Mouse (Mus musculus): ENCODE data around the gene Cfdp1. TPM values are rescaled to one million over a fixed set of nuclear protein-coding genes. Genes with fewer than 3 reads are reported as not detected.
A peak's percentile ranks its signal among the peaks of the same experiment; 100 is the strongest.

Gene Cfdp1
- polyA plus RNA-seq, 1 experiment from 2014 or later = 260 TPM

DNA sequence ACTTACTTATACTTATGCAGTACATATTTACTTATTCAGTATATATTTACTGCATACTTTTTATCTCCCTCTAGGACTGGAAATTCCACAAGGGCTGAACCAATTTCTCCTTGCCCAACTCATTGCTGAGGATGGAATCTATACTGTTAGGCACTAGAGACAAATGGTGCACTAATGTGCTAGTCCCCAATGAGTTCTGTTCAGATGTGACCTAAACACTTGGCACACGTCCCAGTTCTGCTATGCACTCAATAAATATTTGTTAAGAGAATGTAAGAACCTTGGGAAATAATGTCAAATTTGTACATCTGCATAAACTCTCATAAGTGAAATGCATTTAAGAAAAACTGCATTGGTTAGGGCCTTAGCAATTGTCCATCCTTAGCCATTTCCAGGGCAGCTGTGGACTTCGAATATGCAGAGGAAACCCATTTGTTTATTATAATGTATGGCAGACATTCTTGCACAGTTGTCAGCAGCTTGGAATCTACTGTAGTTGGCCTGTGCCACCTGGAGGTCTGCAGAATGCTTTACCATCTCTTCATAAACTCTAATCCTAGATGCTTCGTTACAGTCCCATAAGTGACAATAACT is 60.7 kb downstream of the Cfdp1 start:
- no peak overlapping the region; the same call in 1 of the 2 replicates for H3K27ac ChIP-seq
- no peak overlapping the region for H3K4me3 ChIP-seq
- H3K9ac ChIP-seq = no peak overlapping the region
- no peaks in the 10 kb centered on the region for H3K9me3 ChIP-seq
- H3K4me2 ChIP-seq = no peak overlapping the region
- H3K36me3 ChIP-seq = peaks cover 23% of the 10 kb centered on the region
- ATAC-seq (ENCODE audit: insufficient number of reproducible peaks, insufficient read depth, low FRiP score, low TSS enrichment, low read depth) = no peak
- H3K27me3 ChIP-seq = no peaks in the 10 kb centered on the region
- H3K4me1 ChIP-seq = peaks cover 12% of the 10 kb centered on the region
- WGBS = 80% methylated on average over 3 of the region's 3 CpGs

DNA sequence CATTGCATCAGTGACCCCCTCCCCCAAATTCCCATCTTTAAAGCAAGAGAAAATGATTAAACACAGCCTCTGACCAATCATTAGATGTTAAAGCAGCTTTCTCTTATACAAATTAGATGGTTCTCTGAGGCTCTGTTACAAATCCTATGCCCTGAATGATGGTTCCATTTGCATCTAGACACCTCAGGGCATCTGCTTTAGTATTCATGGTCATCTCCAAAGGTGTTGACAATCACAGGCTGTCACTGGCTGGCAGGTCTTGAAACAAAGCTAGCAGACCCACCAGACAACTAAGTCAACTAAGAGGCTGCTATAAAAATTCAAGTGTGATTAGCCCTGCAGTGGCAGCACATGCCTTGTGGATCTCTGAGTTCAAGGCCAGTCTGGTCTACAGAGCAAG is 64.5 kb downstream of the Cfdp1 start:
- H3K9ac ChIP-seq = no peak overlapping the region

DNA sequence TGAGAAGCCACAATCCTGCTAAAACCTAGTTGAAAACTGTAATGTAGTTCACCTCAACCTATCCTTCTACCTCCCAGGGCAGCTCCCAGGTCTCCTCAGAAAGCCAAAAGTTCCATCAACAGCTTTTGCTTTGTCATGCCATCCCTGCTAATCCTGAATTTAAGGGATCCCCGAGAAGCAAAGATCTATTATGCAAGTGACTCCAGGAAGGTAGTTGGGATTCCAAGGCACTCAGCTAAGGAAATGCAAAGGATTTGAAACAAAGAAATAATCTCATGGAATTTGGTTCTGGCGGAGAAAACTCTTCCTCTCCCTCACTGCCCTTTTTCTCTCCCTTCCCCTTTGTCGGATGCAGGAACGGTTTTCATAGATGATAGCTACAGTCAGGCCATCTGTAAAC is 64.9 kb downstream of the Cfdp1 start:
- whole genome bisulfite sequencing = 37% methylated on average over 4 of the region's 4 CpGs
- ATAC-seq (ENCODE audit: insufficient number of reproducible peaks, insufficient read depth, low FRiP score, low TSS enrichment, low read depth) = no peak
- H3K4me1 ChIP-seq = peaks cover 32% of the 10 kb centered on the region
- H3K4me2 ChIP-seq = no peak overlapping the region
- no peak overlapping the region for H3K4me3 ChIP-seq
- H3K9ac ChIP-seq = no peak overlapping the region
- peaks cover 16% of the 10 kb centered on the region for H3K36me3 ChIP-seq
- no peaks in the 10 kb centered on the region for H3K9me3 ChIP-seq
- no peaks in the 10 kb centered on the region for H3K27me3 ChIP-seq
- H3K27ac ChIP-seq = no peak overlapping the region

More for the DNA sequence above, 64.5 kb downstream of the Cfdp1 start:
- H3K4me2 ChIP-seq = no peak overlapping the region
- H3K9me3 ChIP-seq = no peaks in the 10 kb centered on the region
- no peak overlapping the region for H3K27ac ChIP-seq
- H3K36me3 ChIP-seq = peaks cover 13% of the 10 kb centered on the region; the same call in 1 of the 2 replicates
- no peaks in the 10 kb centered on the region for H3K27me3 ChIP-seq
- no peak overlapping the region for H3K4me3 ChIP-seq
- no peak for ATAC-seq (ENCODE audit: insufficient number of reproducible peaks, insufficient read depth, low FRiP score, low TSS enrichment, low read depth)
- peaks cover 32% of the 10 kb centered on the region for H3K4me1 ChIP-seq

GRCm38 (mm10) chr8:111788497-111788896 is 65.6 kb downstream of the Cfdp1 start:
- H3K4me1 ChIP-seq = peaks cover 32% of the 10 kb centered on the region
- H3K36me3 ChIP-seq = peaks cover 19% of the 10 kb centered on the region
- H3K9me3 ChIP-seq = no peaks in the 10 kb centered on the region
- WGBS = 26% methylated on average over 3 of the region's 3 CpGs
- no peaks in the 10 kb centered on the region for H3K27me3 ChIP-seq
- H3K4me2 ChIP-seq = no peak overlapping the region
- H3K9ac ChIP-seq = no peak overlapping the region
- 0 out of 2 replicates have a peak overlapping the region, but pooled peaks have one; percentile 69 for H3K27ac ChIP-seq
- no peak overlapping the region for H3K4me3 ChIP-seq
- no peak for ATAC-seq (ENCODE audit: insufficient number of reproducible peaks, insufficient read depth, low FRiP score, low TSS enrichment, low read depth)

GRCm38 (mm10) chr8:111788085-111788484 is 66.0 kb downstream of the Cfdp1 start:
- Histone ChIP-seq H3K9ac (no peak overlapping the region), H3K27me3 (no peaks in the 10 kb centered on the region), H3K4me2 (peak overlapping the region; percentile 30; the same call in 1 of the 2 replicates), H3K4me1 (peaks cover 32% of the 10 kb centered on the region), H3K4me3 (no peak overlapping the region), H3K36me3 (peaks cover 19% of the 10 kb centered on the region), H3K27ac (peak overlapping the region; percentile 69), H3K9me3 (no peaks in the 10 kb centered on the region)
- WGBS = 59% methylated on average over 5 of the region's 5 CpGs
- no peak for ATAC-seq (ENCODE audit: insufficient number of reproducible peaks, insufficient read depth, low FRiP score, low TSS enrichment, low read depth)

DNA sequence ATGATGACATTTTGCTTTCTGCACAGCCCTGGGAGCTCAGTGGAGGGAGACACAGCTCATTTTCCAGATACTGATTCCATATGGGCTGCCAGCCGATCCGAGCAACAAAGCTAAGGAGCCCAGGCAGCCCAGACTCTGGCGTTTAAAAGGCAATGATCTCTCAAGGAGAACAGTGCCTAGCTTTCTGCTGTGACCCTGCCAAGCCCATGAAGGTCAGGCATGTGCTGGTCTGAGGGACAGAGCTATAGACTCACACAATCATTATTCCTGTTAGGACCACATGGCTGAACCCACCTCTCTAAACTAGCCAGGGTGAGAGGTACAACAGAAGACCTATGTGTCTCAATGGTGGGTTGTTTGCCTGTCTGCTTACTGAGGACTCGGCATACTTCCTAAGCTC is 66.4 kb downstream of the Cfdp1 start:
- Histone ChIP-seq H3K36me3 (peaks cover 19% of the 10 kb centered on the region), H3K4me1 (peaks cover 32% of the 10 kb centered on the region), H3K9me3 (no peaks in the 10 kb centered on the region), H3K27ac (peak overlapping the region; percentile 69), H3K9ac (peak overlapping the region; percentile 49; the same call in 1 of the 2 replicates), H3K4me3 (no peak overlapping the region), H3K4me2 (peak overlapping the region; percentile 30), H3K27me3 (no peaks in the 10 kb centered on the region)
- WGBS = 22% methylated on average over 4 of the region's 4 CpGs
- ATAC-seq (ENCODE audit: insufficient number of reproducible peaks, insufficient read depth, low FRiP score, low TSS enrichment, low read depth) = no peak

DNA sequence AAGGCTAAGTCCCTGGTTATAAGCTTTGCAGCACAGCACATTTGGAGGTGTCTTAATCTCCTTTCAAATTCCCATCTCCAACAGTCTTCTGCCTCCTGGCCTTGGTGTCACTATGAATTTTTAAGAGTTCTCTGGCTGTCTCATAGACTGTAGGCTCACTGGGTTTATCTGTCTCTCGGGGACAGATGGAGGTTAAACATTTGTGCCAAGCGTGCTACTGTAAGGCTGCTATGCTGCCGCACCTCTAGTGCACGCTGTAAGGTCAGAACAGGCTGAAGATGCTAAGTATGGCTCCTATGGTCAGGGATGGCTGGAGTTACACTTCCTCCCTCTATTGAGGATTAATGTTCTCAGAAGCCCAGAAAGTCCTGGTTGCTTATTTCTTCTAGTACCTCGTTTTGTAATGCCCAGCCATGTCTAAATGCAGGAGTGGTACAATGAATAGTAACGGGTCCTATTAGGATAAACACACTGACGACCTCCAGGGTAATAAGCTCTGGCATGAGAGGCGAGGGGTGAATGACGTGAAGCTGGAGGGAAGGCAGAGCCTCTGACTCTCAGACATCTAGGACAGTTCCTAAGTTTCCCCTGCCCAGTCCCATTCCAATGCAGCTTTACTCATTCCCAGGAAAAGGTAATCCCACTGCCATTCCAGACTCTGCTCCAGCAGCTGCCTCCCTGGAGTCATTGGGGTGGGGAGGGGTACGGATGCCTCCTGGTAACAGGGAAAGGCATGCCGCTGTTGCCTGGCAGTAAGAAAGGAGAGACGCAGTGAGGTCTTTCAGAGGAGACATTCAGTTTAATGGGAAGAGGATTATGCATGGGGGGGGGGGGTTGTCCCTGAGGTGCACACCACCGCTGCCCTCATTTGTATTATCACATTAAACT is 67.1 kb downstream of the Cfdp1 start:
- Histone ChIP-seq H3K4me2 (peak overlapping the region; percentile 30), H3K4me1 (peaks cover 32% of the 10 kb centered on the region), H3K27me3 (no peaks in the 10 kb centered on the region), H3K27ac (peak overlapping the region; percentile 69), H3K4me3 (no peak overlapping the region), H3K9ac (no peak overlapping the region; the same call in 1 of the 2 replicates), H3K36me3 (peaks cover 15% of the 10 kb centered on the region), H3K9me3 (no peaks in the 10 kb centered on the region)
- WGBS = 47% methylated on average over 13 of the region's 13 CpGs
- ATAC-seq (ENCODE audit: insufficient number of reproducible peaks, insufficient read depth, low FRiP score, low TSS enrichment, low read depth) = no peak

GRCm38 (mm10) chr8:111786116-111786515 is 68.0 kb downstream of the Cfdp1 start:
- 91% methylated on average over 2 of the region's 2 CpGs for WGBS
- no peak for ATAC-seq (ENCODE audit: insufficient number of reproducible peaks, insufficient read depth, low FRiP score, low TSS enrichment, low read depth)
- Histone ChIP-seq H3K27me3 (no peaks in the 10 kb centered on the region), H3K9me3 (no peaks in the 10 kb centered on the region), H3K9ac (no peak overlapping the region), H3K27ac (no peak overlapping the region), H3K4me2 (no peak overlapping the region), H3K4me1 (peaks cover 32% of the 10 kb centered on the region), H3K4me3 (no peak overlapping the region), H3K36me3 (peaks cover 15% of the 10 kb centered on the region)

- Histone ChIP-seq H3K9me3 (no peaks in the 10 kb centered on the region), H3K4me3 (no peak overlapping the region), H3K27me3 (no peaks in the 10 kb centered on the region), H3K27ac (no peak overlapping the region), H3K36me3 (peaks cover 31% of the 10 kb centered on the region), H3K4me1 (peaks cover 14% of the 10 kb centered on the region), H3K9ac (no peak overlapping the region), H3K4me2 (no peak overlapping the region)
- no peak for ATAC-seq (ENCODE audit: insufficient number of reproducible peaks, insufficient read depth, low FRiP score, low TSS enrichment, low read depth)
- 75% methylated on average over 9 of the region's 9 CpGs for WGBS
Measured at GRCm38 (mm10) chr8:111782671-111783394, 71.3 kb downstream of the Cfdp1 start.

- ATAC-seq (ENCODE audit: insufficient number of reproducible peaks, insufficient read depth, low FRiP score, low TSS enrichment, low read depth) = no peak
- H3K4me2 ChIP-seq = no peak overlapping the region
- peaks cover 7% of the 10 kb centered on the region for H3K4me1 ChIP-seq
- H3K9me3 ChIP-seq = no peaks in the 10 kb centered on the region
- H3K9ac ChIP-seq = no peak overlapping the region
- H3K36me3 ChIP-seq = peaks cover 32% of the 10 kb centered on the region
- 85% methylated on average over 2 of the region's 2 CpGs for WGBS
- H3K27ac ChIP-seq = no peak overlapping the region
- H3K4me3 ChIP-seq = no peak overlapping the region
- no peaks in the 10 kb centered on the region for H3K27me3 ChIP-seq
Measured at GRCm38 (mm10) chr8:111782161-111782560, 71.9 kb downstream of the Cfdp1 start.

DNA sequence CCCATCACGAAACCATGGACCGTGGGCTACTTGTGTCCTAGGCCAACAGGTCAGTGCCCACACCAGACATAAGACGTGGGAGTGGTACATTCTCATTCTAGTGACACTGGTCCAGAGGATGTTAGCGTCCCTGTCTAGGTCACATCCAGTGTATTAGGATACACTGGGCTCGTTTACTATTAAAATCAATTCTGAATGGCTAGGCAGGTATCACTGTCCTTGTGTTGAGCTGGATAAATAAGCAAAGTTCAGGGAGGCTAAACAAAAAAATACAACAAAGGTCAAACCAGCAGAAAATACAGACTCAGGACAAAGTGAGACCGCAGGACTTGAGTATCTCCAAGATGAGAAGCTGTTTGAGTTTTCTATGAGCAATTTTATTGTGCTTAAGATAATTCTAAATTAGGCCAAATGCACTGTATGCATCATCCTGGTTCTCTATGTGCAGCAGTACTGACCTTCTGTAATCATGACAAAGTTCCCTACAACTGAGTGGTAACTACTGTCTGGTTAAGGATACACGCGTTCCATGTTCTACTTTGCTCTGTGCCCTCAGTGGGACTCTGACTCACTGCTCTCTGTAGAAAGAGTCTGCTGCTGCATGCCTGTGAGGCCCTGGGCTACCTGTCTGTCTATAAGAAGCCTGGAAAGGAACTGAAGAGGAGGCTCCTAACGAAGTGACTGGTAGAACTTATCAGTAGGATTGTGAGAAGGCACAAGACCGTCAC is 73.2 kb downstream of the Cfdp1 start:
- peaks cover 42% of the 10 kb centered on the region for H3K36me3 ChIP-seq
- H3K9me3 ChIP-seq = no peaks in the 10 kb centered on the region
- no peak for ATAC-seq (ENCODE audit: insufficient number of reproducible peaks, insufficient read depth, low FRiP score, low TSS enrichment, low read depth)
- 0 out of 2 replicates have a peak, but pooled peaks cover 3% of the 10 kb centered on the region for H3K4me1 ChIP-seq
- H3K27me3 ChIP-seq = no peaks in the 10 kb centered on the region
- no peak overlapping the region for H3K4me2 ChIP-seq
- H3K9ac ChIP-seq = no peak overlapping the region
- H3K4me3 ChIP-seq = no peak overlapping the region
- H3K27ac ChIP-seq = no peak overlapping the region
- 89% methylated on average over 10 of the region's 10 CpGs for WGBS

Measured in embryonic facial prominence, embryonic 13.5 days (tissue).